Mouse (Mus musculus): ENCODE results near the gene Tmem159. TPM values are rescaled to one million over a fixed set of nuclear protein-coding genes. Genes with fewer than 3 reads are reported as not detected.

Tmem159 gene
- polyA plus RNA-seq, 1 experiment, result 14.2 TPM

DNA sequence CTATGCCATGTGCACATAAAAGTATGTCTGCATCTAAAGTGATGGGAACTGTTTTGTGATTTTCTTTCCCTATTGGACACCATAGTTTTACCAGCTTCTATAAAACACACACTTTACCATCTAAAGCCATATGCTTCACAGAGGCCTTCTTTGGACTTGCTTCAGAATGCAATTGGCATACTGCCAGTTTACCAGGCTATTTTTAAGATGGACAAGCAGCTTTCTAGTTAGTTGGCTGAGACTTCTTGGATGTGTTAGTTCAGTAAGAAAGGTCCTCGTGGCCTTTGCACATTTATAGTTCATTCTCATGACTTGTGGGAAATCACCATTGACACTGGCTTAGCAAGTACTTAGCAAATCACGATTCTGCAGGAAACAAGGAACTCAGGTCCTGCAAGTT is 4.2 kb downstream of the Tmem159 start:
- 44% methylated on average over 2 of the region's 2 CpGs for WGBS
- no peak overlapping the region for H3K4me3 ChIP-seq (ENCODE audit: low read depth, low read length)
- H3K27ac ChIP-seq (ENCODE audit: insufficient read depth, low read depth, low read length), result no peak overlapping the region
- peaks cover 4% of the 10 kb centered on the region; the same call in 1 of the 2 replicates for H3K36me3 ChIP-seq (ENCODE audit: control insufficient read depth, insufficient read depth, low read length)
- H3K27me3 ChIP-seq (ENCODE audit: control insufficient read depth, insufficient read depth, low read length), result no peaks in the 10 kb centered on the region
- TF ChIP-seq POLR2A (IDR thresholded peaks at IDR 0.05; ENCODE audit: low read depth, low read length), result no peak
- peaks cover 5% of the 10 kb centered on the region for H3K4me1 ChIP-seq (ENCODE audit: control insufficient read depth, insufficient read depth, insufficient read length, low read length)

GRCm38 (mm10) chr7:120109676-120110075 is 7.5 kb downstream of the Tmem159 start:
- TF ChIP-seq CTCF (IDR thresholded peaks at IDR 0.05; ENCODE audit: extremely low read depth, insufficient read length, insufficient replicate concordance, low read depth, low read length) (no peak), POLR2A (IDR thresholded peaks at IDR 0.05; ENCODE audit: low read depth, low read length) (no peak)

GRCm38 (mm10) chr7:120116976-120117375 is 14.8 kb downstream of the Tmem159 start:
- 91% methylated on average over 5 of the region's 5 CpGs for WGBS
- H3K36me3 ChIP-seq (ENCODE audit: control insufficient read depth, insufficient read depth, low read length), result peaks cover 18% of the 10 kb centered on the region

More at GRCm38 (mm10) chr7:120109676-120110075, 7.5 kb downstream of the Tmem159 start:
- Histone ChIP-seq H3K4me3 (ENCODE audit: low read depth, low read length) (no peak overlapping the region), H3K4me1 (ENCODE audit: control insufficient read depth, insufficient read depth, insufficient read length, low read length) (no peaks in the 10 kb centered on the region), H3K27me3 (ENCODE audit: control insufficient read depth, insufficient read depth, low read length) (no peaks in the 10 kb centered on the region), H3K36me3 (ENCODE audit: control insufficient read depth, insufficient read depth, low read length) (peaks cover 4% of the 10 kb centered on the region), H3K27ac (ENCODE audit: insufficient read depth, low read depth, low read length) (no peak overlapping the region)
- WGBS, result 93% methylated on average over 5 of the region's 5 CpGs

DNA sequence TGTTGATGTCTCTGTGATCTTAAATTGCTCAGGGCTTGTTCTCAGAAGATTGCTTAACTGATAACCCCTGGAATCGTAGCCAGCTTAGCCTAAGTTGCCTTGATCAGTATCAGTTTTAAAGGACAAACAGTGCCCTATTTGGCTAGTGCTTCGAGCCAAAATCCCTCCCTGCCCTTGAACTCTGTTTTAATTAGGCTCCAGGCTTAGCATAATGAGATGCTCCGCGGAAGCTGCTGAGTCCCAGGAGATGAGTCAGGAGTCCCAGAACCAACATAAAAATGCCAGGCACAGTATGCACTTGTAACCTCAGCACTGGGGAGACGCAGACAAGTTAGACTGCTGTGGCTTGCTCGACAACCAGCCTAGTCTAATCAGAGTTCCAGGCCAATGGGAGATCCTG is 15.4 kb downstream of the Tmem159 start:
- TF ChIP-seq POLR2A (IDR thresholded peaks at IDR 0.05; ENCODE audit: low read depth, low read length) (no peak), CTCF (IDR thresholded peaks at IDR 0.05; ENCODE audit: extremely low read depth, insufficient read length, insufficient replicate concordance, low read depth, low read length) (no peak)
- Histone ChIP-seq H3K27ac (ENCODE audit: insufficient read depth, low read depth, low read length) (no peak overlapping the region), H3K4me3 (ENCODE audit: low read depth, low read length) (no peak overlapping the region), H3K36me3 (ENCODE audit: control insufficient read depth, insufficient read depth, low read length) (peaks cover 18% of the 10 kb centered on the region), H3K27me3 (ENCODE audit: control insufficient read depth, insufficient read depth, low read length) (no peaks in the 10 kb centered on the region), H3K4me1 (ENCODE audit: control insufficient read depth, insufficient read depth, insufficient read length, low read length) (no peaks in the 10 kb centered on the region)
- WGBS, result 65% methylated on average over 6 of the region's 6 CpGs

More at GRCm38 (mm10) chr7:120116976-120117375, 14.8 kb downstream of the Tmem159 start:
- H3K4me1 ChIP-seq (ENCODE audit: control insufficient read depth, insufficient read depth, insufficient read length, low read length), result no peaks in the 10 kb centered on the region
- no peaks in the 10 kb centered on the region for H3K27me3 ChIP-seq (ENCODE audit: control insufficient read depth, insufficient read depth, low read length)
- TF ChIP-seq CTCF (IDR thresholded peaks at IDR 0.05; ENCODE audit: extremely low read depth, insufficient read length, insufficient replicate concordance, low read depth, low read length) (no peak), POLR2A (IDR thresholded peaks at IDR 0.05; ENCODE audit: low read depth, low read length) (no peak)
- no peak overlapping the region for H3K4me3 ChIP-seq (ENCODE audit: low read depth, low read length)
- H3K27ac ChIP-seq (ENCODE audit: insufficient read depth, low read depth, low read length), result no peak overlapping the region

GRCm38 (mm10) chr7:120123776-120124175 is 21.6 kb downstream of the Tmem159 start:
- no peak overlapping the region for H3K4me3 ChIP-seq (ENCODE audit: low read depth, low read length)
- peaks cover 2% of the 10 kb centered on the region; the same call in 1 of the 2 replicates for H3K4me1 ChIP-seq (ENCODE audit: control insufficient read depth, insufficient read depth, insufficient read length, low read length)
- H3K27ac ChIP-seq (ENCODE audit: insufficient read depth, low read depth, low read length), result peak overlapping the region; percentile 25; the same call in 1 of the 2 replicates
- TF ChIP-seq CTCF (IDR thresholded peaks at IDR 0.05; ENCODE audit: extremely low read depth, insufficient read length, insufficient replicate concordance, low read depth, low read length) (no peak), POLR2A (IDR thresholded peaks at IDR 0.05; ENCODE audit: low read depth, low read length) (no peak)
- 73% methylated on average over 4 of the region's 4 CpGs for WGBS
- no peaks in the 10 kb centered on the region for H3K27me3 ChIP-seq (ENCODE audit: control insufficient read depth, insufficient read depth, low read length)
- peaks cover 11% of the 10 kb centered on the region; the same call in 1 of the 2 replicates for H3K36me3 ChIP-seq (ENCODE audit: control insufficient read depth, insufficient read depth, low read length)

GRCm38 (mm10) chr7:120124844-120125243 is 22.7 kb downstream of the Tmem159 start:
- Histone ChIP-seq H3K27me3 (ENCODE audit: control insufficient read depth, insufficient read depth, low read length) (no peaks in the 10 kb centered on the region), H3K4me3 (ENCODE audit: low read depth, low read length) (no peak overlapping the region), H3K27ac (ENCODE audit: insufficient read depth, low read depth, low read length) (no peak overlapping the region), H3K4me1 (ENCODE audit: control insufficient read depth, insufficient read depth, insufficient read length, low read length) (peaks cover 2% of the 10 kb centered on the region; the same call in 1 of the 2 replicates), H3K36me3 (ENCODE audit: control insufficient read depth, insufficient read depth, low read length) (peaks cover 5% of the 10 kb centered on the region; the same call in 1 of the 2 replicates)
- 0% methylated on average over 3 of the region's 3 CpGs for WGBS
- TF ChIP-seq CTCF (IDR thresholded peaks at IDR 0.05; ENCODE audit: extremely low read depth, insufficient read length, insufficient replicate concordance, low read depth, low read length) (peak; percentile 82; the same call in 1 of the 2 replicates), POLR2A (IDR thresholded peaks at IDR 0.05; ENCODE audit: low read depth, low read length) (no peak)

- H3K27ac ChIP-seq (ENCODE audit: insufficient read depth, low read depth, low read length), result no peak overlapping the region
- no peaks in the 10 kb centered on the region for H3K36me3 ChIP-seq (ENCODE audit: control insufficient read depth, insufficient read depth, low read length)
- peaks cover 2% of the 10 kb centered on the region; the same call in 1 of the 2 replicates for H3K4me1 ChIP-seq (ENCODE audit: control insufficient read depth, insufficient read depth, insufficient read length, low read length)
- TF ChIP-seq CTCF (IDR thresholded peaks at IDR 0.05; ENCODE audit: extremely low read depth, insufficient read length, insufficient replicate concordance, low read depth, low read length) (no peak), POLR2A (IDR thresholded peaks at IDR 0.05; ENCODE audit: low read depth, low read length) (no peak)
- no peaks in the 10 kb centered on the region for H3K27me3 ChIP-seq (ENCODE audit: control insufficient read depth, insufficient read depth, low read length)
- 59% methylated on average over 5 of the region's 5 CpGs for WGBS
- no peak overlapping the region for H3K4me3 ChIP-seq (ENCODE audit: low read depth, low read length)
Measured at GRCm38 (mm10) chr7:120126976-120127685, 25.0 kb downstream of the Tmem159 start.
